8 mouse cellular contexts compared by ENCODE assay signal in the genomic region with DNA sequence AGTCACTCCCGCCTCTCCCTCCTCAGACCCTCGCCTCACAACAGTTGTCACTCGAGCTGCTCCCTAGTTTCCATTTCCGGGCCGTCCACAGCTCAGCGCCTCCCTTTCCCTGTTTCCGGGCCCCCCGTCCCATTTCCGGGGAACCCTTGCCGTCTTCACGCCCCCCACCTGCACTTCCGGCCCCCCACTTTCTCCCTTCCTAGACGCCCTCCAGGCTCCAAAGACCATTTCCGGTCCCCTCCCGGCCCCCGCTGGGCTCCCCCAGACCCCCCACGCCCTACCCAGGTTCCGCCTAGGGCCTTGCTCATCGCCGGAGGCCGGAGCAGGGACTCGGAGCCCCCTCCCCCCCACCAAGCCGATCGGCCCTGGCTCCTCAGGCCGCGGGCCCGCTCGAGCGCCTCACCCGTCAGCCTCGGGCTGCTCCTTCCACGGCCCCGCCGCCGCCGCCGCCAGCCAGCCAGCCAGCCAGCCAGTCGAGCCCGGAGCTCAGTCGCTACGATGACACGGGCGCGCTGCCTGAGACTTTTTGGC. TPM values are rescaled to one million over a fixed set of nuclear protein-coding genes. Genes with fewer than 3 reads are reported as not detected.
DNase-seq lines count a peak whose midpoint lies in the region; ATAC-seq lines count a peak whose summit lies in the region.

No protein-coding gene starts in this region.

- peak; percentile 27 for ATAC-seq in megakaryocyte-erythroid progenitor cell, adult 5-6 weeks (replicated peaks; ENCODE audit: low FRiP score, low TSS enrichment, poor library complexity, severe bottlenecking)

- intact Hi-C loops in left cerebral cortex, postnatal 14 days (cut with DNase I) = loop anchor here (5.0 kb wide), 1 partner anchor 101 kb away; no protein-coding TSS in a partner anchor

- DNase-seq in NIH3T3 (ENCODE audit: low read depth) = peak; percentile 88
- peak; percentile 73 to 81 for DNase-seq in cerebellum, postnatal 14 days
- DNase-seq in gastrocnemius, adult 8-10 months (ENCODE audit: low spot score in 2 of 2) = peak; percentile 37 to 39
- peak; percentile 81 for DNase-seq in induced T-regulatory cell, adult 2 months (ENCODE audit: low read depth)
- DNase-seq in left cerebral cortex, postnatal 14 days (ENCODE audit: low spot score in 2 of 2) = peak; percentile 64 to 73
- DNase-seq in right cerebral cortex, postnatal 14 days = peak; percentile 73
- DNase-seq in urinary bladder, postnatal 25 days (ENCODE audit: low spot score) = peak; percentile 55

RNA-seq across cellular contexts. Expression of a gene that starts 1.0 kb away (rescaled TPM):
- 1 to 10 TPM; 1.6 to 4.5 (median 3.0) TPM for total RNA-seq in gastrocnemius, adult 8-10 months (2022)
- total RNA-seq in left cerebral cortex, postnatal 14 days (2021) = 1 to 10 TPM; 1.4 to 2.0 TPM
- total RNA-seq in megakaryocyte-erythroid progenitor cell, adult 5-6 weeks (2014; fragmentation: Nextera tagmentation) = 9.3 and 11.9 TPM in 2 replicates
- 6.2 and 6.7 TPM in 2 replicates for total RNA-seq in megakaryocyte-erythroid progenitor cell, adult 5-6 weeks (2017)

RNA-seq across cellular contexts. Expression of a gene that starts 1.6 kb away (rescaled TPM):
- 100 to 1,000 TPM; 184 to 209 (median 202) TPM for total RNA-seq in gastrocnemius, adult 8-10 months (2022)
- 100 to 1,000 TPM; 167 to 195 TPM for total RNA-seq in left cerebral cortex, postnatal 14 days (2021)
- 180 and 213 TPM in 2 replicates for total RNA-seq in megakaryocyte-erythroid progenitor cell, adult 5-6 weeks (2014; fragmentation: Nextera tagmentation)
- 284 and 335 TPM in 2 replicates for total RNA-seq in megakaryocyte-erythroid progenitor cell, adult 5-6 weeks (2017)

Comparison
In these comparisons a context has a peak if more than half of its experiments do, and no peak if none do; other contexts are left out.
1. Peak in every context shown above with its lines: DNase-seq and ATAC-seq.
2. DNase-seq: peak in every context shown above with its lines; median percentile 88 in NIH3T3; 81 in induced T-regulatory cell, adult 2 months; 77 in cerebellum, postnatal 14 days; 73 in right cerebral cortex, postnatal 14 days; 68 in left cerebral cortex, postnatal 14 days; 55 in urinary bladder, postnatal 25 days; 38 in gastrocnemius, adult 8-10 months.